Mouse (Mus musculus): ENCODE results near the gene Sema5b. TPM values are rescaled to one million over a fixed set of nuclear protein-coding genes. Genes with fewer than 3 reads are reported as not detected.

The Sema5b gene
- polyA plus RNA-seq, 1 experiment from 2014 or later: 0.18 TPM

- no peak overlapping the region for H3K9ac ChIP-seq (ENCODE audit: low read depth, low read length)
- H3K36me3 ChIP-seq (ENCODE audit: control insufficient read depth, insufficient read depth): no peaks in the 10 kb centered on the region
- ATAC-seq (ENCODE audit: low read depth): no peak
- no peaks in the 10 kb centered on the region for H3K4me1 ChIP-seq (ENCODE audit: control insufficient read depth, low read depth, low read length)
- no peak overlapping the region for H3K27ac ChIP-seq (ENCODE audit: low read length)
- H3K4me2 ChIP-seq (ENCODE audit: low read depth, low read length): no peak overlapping the region
- 54% methylated on average over 17 of the region's 17 CpGs for WGBS (ENCODE audit: insufficient replicate concordance)
- H3K4me3 ChIP-seq (ENCODE audit: low read depth, low read length): no peak overlapping the region
- no peaks in the 10 kb centered on the region for H3K9me3 ChIP-seq (replicated peaks; ENCODE audit: control insufficient read depth, low read length)
- no peaks in the 10 kb centered on the region for H3K27me3 ChIP-seq (ENCODE audit: control insufficient read depth, insufficient read depth, low read depth, low read length)
Measured at GRCm38 (mm10) chr16:35613851-35614804, 73.2 kb downstream of the Sema5b start.

GRCm38 (mm10) chr16:35617732-35618131, 76.8 kb downstream of the Sema5b start:
- H3K4me3 ChIP-seq (ENCODE audit: low read depth, low read length): no peak overlapping the region
- no peaks in the 10 kb centered on the region for H3K4me1 ChIP-seq (ENCODE audit: control insufficient read depth, low read depth, low read length)
- no peak overlapping the region for H3K4me2 ChIP-seq (ENCODE audit: low read depth, low read length)
- 46% methylated on average over 4 of the region's 4 CpGs for WGBS (ENCODE audit: insufficient replicate concordance)
- no peaks in the 10 kb centered on the region for H3K9me3 ChIP-seq (replicated peaks; ENCODE audit: control insufficient read depth, low read length)
- no peaks in the 10 kb centered on the region for H3K36me3 ChIP-seq (ENCODE audit: control insufficient read depth, insufficient read depth)
- H3K27me3 ChIP-seq (ENCODE audit: control insufficient read depth, insufficient read depth, low read depth, low read length): no peaks in the 10 kb centered on the region
- no peak for ATAC-seq (ENCODE audit: low read depth)
- H3K9ac ChIP-seq (ENCODE audit: low read depth, low read length): no peak overlapping the region
- no peak overlapping the region for H3K27ac ChIP-seq (ENCODE audit: low read length)

- H3K27ac ChIP-seq (ENCODE audit: low read length): no peak overlapping the region
- H3K9ac ChIP-seq (ENCODE audit: low read depth, low read length): no peak overlapping the region
- H3K4me3 ChIP-seq (ENCODE audit: low read depth, low read length): no peak overlapping the region
- H3K9me3 ChIP-seq (replicated peaks; ENCODE audit: control insufficient read depth, low read length): no peaks in the 10 kb centered on the region
- H3K4me1 ChIP-seq (ENCODE audit: control insufficient read depth, low read depth, low read length): no peaks in the 10 kb centered on the region
- H3K4me2 ChIP-seq (ENCODE audit: low read depth, low read length): no peak overlapping the region
- H3K27me3 ChIP-seq (ENCODE audit: control insufficient read depth, insufficient read depth, low read depth, low read length): no peaks in the 10 kb centered on the region
- WGBS (ENCODE audit: insufficient replicate concordance): 53% methylated on average over 2 of the region's 2 CpGs
- no peak for ATAC-seq (ENCODE audit: low read depth)
- H3K36me3 ChIP-seq (ENCODE audit: control insufficient read depth, insufficient read depth): no peaks in the 10 kb centered on the region
Measured at GRCm38 (mm10) chr16:35623026-35623425, 82.1 kb downstream of the Sema5b start.

GRCm38 (mm10) chr16:35623986-35624385, 83.0 kb downstream of the Sema5b start:
- Histone ChIP-seq H3K4me1 (ENCODE audit: control insufficient read depth, low read depth, low read length) (no peaks in the 10 kb centered on the region), H3K4me3 (ENCODE audit: low read depth, low read length) (no peak overlapping the region), H3K9me3 (replicated peaks; ENCODE audit: control insufficient read depth, low read length) (no peaks in the 10 kb centered on the region), H3K27ac (ENCODE audit: low read length) (no peak overlapping the region), H3K36me3 (ENCODE audit: control insufficient read depth, insufficient read depth) (no peaks in the 10 kb centered on the region), H3K9ac (ENCODE audit: low read depth, low read length) (no peak overlapping the region), H3K27me3 (ENCODE audit: control insufficient read depth, insufficient read depth, low read depth, low read length) (no peaks in the 10 kb centered on the region), H3K4me2 (ENCODE audit: low read depth, low read length) (no peak overlapping the region)
- no peak for ATAC-seq (ENCODE audit: low read depth)
- WGBS (ENCODE audit: insufficient replicate concordance): 45% methylated on average over 7 of the region's 7 CpGs

GRCm38 (mm10) chr16:35624877-35625276, 83.9 kb downstream of the Sema5b start:
- no peaks in the 10 kb centered on the region for H3K4me1 ChIP-seq (ENCODE audit: control insufficient read depth, low read depth, low read length)
- no peaks in the 10 kb centered on the region for H3K9me3 ChIP-seq (replicated peaks; ENCODE audit: control insufficient read depth, low read length)
- no peak overlapping the region for H3K27ac ChIP-seq (ENCODE audit: low read length)
- H3K27me3 ChIP-seq (ENCODE audit: control insufficient read depth, insufficient read depth, low read depth, low read length): no peaks in the 10 kb centered on the region
- no peak for ATAC-seq (ENCODE audit: low read depth)
- H3K36me3 ChIP-seq (ENCODE audit: control insufficient read depth, insufficient read depth): no peaks in the 10 kb centered on the region
- no peak overlapping the region for H3K9ac ChIP-seq (ENCODE audit: low read depth, low read length)
- no peak overlapping the region for H3K4me3 ChIP-seq (ENCODE audit: low read depth, low read length)
- H3K4me2 ChIP-seq (ENCODE audit: low read depth, low read length): no peak overlapping the region
- WGBS (ENCODE audit: insufficient replicate concordance): 62% methylated on average over 6 of the region's 6 CpGs

GRCm38 (mm10) chr16:35625286-35626020, 84.5 kb downstream of the Sema5b start:
- H3K4me1 ChIP-seq (ENCODE audit: control insufficient read depth, low read depth, low read length): no peaks in the 10 kb centered on the region
- no peak overlapping the region for H3K27ac ChIP-seq (ENCODE audit: low read length)
- WGBS (ENCODE audit: insufficient replicate concordance): 65% methylated on average over 16 of the region's 16 CpGs
- no peaks in the 10 kb centered on the region for H3K27me3 ChIP-seq (ENCODE audit: control insufficient read depth, insufficient read depth, low read depth, low read length)
- H3K9ac ChIP-seq (ENCODE audit: low read depth, low read length): no peak overlapping the region
- no peak overlapping the region for H3K4me3 ChIP-seq (ENCODE audit: low read depth, low read length)
- no peak overlapping the region for H3K4me2 ChIP-seq (ENCODE audit: low read depth, low read length)
- H3K9me3 ChIP-seq (replicated peaks; ENCODE audit: control insufficient read depth, low read length): no peaks in the 10 kb centered on the region
- H3K36me3 ChIP-seq (ENCODE audit: control insufficient read depth, insufficient read depth): no peaks in the 10 kb centered on the region
- ATAC-seq (ENCODE audit: low read depth): no peak

- no peak overlapping the region for H3K9ac ChIP-seq (ENCODE audit: low read depth, low read length)
- H3K4me3 ChIP-seq (ENCODE audit: low read depth, low read length): no peak overlapping the region
- H3K4me2 ChIP-seq (ENCODE audit: low read depth, low read length): no peak overlapping the region
- H3K4me1 ChIP-seq (ENCODE audit: control insufficient read depth, low read depth, low read length): no peaks in the 10 kb centered on the region
- H3K27me3 ChIP-seq (ENCODE audit: control insufficient read depth, insufficient read depth, low read depth, low read length): no peaks in the 10 kb centered on the region
- WGBS (ENCODE audit: insufficient replicate concordance): 27% methylated on average over 10 of the region's 10 CpGs
- no peak for ATAC-seq (ENCODE audit: low read depth)
- H3K36me3 ChIP-seq (ENCODE audit: control insufficient read depth, insufficient read depth): no peaks in the 10 kb centered on the region
- no peak overlapping the region for H3K27ac ChIP-seq (ENCODE audit: low read length)
- H3K9me3 ChIP-seq (replicated peaks; ENCODE audit: control insufficient read depth, low read length): no peaks in the 10 kb centered on the region
Measured at GRCm38 (mm10) chr16:35627992-35628607, 87.2 kb downstream of the Sema5b start.

- 59% methylated on average over 16 of the region's 16 CpGs for WGBS (ENCODE audit: insufficient replicate concordance)
- Histone ChIP-seq H3K9me3 (replicated peaks; ENCODE audit: control insufficient read depth, low read length) (no peaks in the 10 kb centered on the region), H3K4me2 (ENCODE audit: low read depth, low read length) (no peak overlapping the region), H3K36me3 (ENCODE audit: control insufficient read depth, insufficient read depth) (no peaks in the 10 kb centered on the region), H3K4me1 (ENCODE audit: control insufficient read depth, low read depth, low read length) (no peaks in the 10 kb centered on the region), H3K27me3 (ENCODE audit: control insufficient read depth, insufficient read depth, low read depth, low read length) (no peaks in the 10 kb centered on the region), H3K27ac (ENCODE audit: low read length) (no peak overlapping the region), H3K9ac (ENCODE audit: low read depth, low read length) (no peak overlapping the region), H3K4me3 (ENCODE audit: low read depth, low read length) (no peak overlapping the region)
- no peak for ATAC-seq (ENCODE audit: low read depth)
Measured at GRCm38 (mm10) chr16:35630470-35631183, 89.7 kb downstream of the Sema5b start.

Data from liver, embryonic 16.5 days (tissue).